Mouse (Mus musculus): ENCODE results near the gene Neurl1a. TPM values are rescaled to one million over a fixed set of nuclear protein-coding genes. Genes with fewer than 3 reads are reported as not detected.

Gene Neurl1a
- polyA plus RNA-seq, 1 experiment from 2014 or later = 6.5 TPM

DNA sequence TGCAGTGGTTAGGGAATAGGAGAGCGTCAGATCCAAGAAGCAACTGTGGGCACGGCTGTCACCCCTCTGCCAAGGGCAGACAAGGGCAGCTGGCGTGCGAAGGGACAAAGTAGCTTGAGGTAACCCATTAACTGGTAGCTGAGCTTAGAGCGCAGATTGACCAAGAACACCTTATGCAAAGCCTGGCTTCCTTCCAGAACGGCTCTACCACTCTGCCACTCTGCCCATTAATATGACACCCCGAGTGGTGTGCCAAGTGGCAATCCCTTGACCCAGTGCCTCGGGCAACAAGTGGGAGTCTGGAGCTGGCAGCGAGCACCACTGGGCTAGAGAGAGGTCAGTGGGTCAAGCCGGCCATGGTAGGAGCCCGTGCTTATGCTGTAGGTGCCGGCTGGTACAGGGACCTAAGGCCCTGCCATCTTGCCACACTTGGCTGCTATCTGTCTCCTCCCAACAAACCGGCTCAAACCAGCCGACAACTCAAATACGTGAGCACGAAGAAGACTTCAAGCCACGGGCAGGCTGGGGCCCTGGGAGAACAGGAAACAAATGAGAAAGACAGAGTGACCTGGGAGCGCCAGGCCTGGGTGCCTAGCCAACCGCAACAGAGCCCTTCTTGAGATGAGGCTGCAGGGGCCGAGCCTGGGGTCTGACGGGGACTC lies 123.7 kb downstream of the Neurl1a start:
- peak overlapping the region; percentile 96 for H3K27ac ChIP-seq
- peak; percentile 80 for ATAC-seq (replicated peaks; ENCODE audit: low FRiP score)
- peaks cover 23% of the 10 kb centered on the region for H3K36me3 ChIP-seq
- WGBS = 33% methylated on average over 21 of the region's 21 CpGs
- H3K9me3 ChIP-seq (replicated peaks) = no peaks in the 10 kb centered on the region
- H3K27me3 ChIP-seq = no peaks in the 10 kb centered on the region
- H3K9ac ChIP-seq = 0 out of 2 replicates have a peak overlapping the region, but pooled peaks have one; percentile 30
- H3K4me2 ChIP-seq = peak overlapping the region; percentile 35
- H3K4me1 ChIP-seq = peaks cover 66% of the 10 kb centered on the region
- H3K4me3 ChIP-seq (replicated peaks) = no peak overlapping the region

DNA sequence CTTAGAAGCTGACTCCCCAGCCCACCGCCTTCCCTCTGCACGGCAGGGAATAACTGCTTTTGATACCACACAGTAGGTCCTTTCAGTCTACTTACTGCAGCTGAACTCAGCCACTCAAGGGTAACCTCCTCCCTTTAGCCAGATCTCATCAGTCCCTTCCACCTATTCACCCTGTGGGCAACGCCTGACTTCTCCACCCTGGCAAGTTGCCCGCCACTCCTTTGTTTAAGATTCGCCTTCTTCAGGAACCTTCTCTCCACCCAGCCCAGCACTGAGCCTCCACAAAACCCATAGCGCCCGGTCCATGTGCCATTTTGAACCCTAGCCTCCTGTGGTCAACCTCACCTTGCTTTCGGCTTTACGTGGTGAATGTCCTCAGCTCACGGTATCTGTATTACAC lies 124.5 kb downstream of the Neurl1a start:
- ATAC-seq (replicated peaks; ENCODE audit: low FRiP score) = no peak
- H3K27me3 ChIP-seq = no peaks in the 10 kb centered on the region
- no peak overlapping the region for H3K4me3 ChIP-seq (replicated peaks)
- peaks cover 22% of the 10 kb centered on the region for H3K36me3 ChIP-seq
- no peak overlapping the region for H3K9ac ChIP-seq
- H3K4me2 ChIP-seq = no peak overlapping the region
- peak overlapping the region; percentile 96 for H3K27ac ChIP-seq
- WGBS = 84% methylated on average over 10 of the region's 10 CpGs
- H3K9me3 ChIP-seq (replicated peaks) = no peaks in the 10 kb centered on the region
- peaks cover 66% of the 10 kb centered on the region for H3K4me1 ChIP-seq

DNA sequence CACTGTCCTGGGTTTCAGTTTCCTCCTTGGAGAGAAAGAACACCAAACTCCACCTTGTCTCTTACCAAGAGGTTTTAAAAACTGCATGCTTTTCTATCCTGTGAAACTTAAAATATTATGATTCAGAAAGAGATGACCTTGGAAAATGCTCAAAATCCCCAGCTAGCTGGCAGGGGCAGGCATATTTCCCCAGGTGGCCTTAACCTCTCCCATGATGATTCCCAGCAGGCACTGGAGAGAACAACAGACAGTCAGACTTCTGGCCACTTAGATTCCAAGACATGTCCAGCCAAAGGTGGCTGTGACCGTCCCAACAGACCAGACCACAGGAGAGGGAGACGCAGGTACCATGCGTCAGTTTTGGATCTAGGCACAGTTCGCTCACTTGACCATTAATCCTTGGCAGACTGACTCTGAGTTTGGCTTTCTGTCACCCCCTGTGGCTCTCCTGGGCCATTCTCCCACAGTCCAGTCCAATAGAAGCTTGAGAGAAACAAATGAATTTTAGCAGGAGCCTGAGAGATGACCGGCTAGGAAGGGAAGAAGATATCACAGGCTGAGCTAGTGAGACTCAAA lies 125.6 kb downstream of the Neurl1a start:
- 88% methylated on average over 5 of the region's 5 CpGs for WGBS
- no peak overlapping the region for H3K4me3 ChIP-seq (replicated peaks)
- H3K27me3 ChIP-seq = no peaks in the 10 kb centered on the region
- no peaks in the 10 kb centered on the region for H3K9me3 ChIP-seq (replicated peaks)
- peaks cover 25% of the 10 kb centered on the region for H3K36me3 ChIP-seq
- ATAC-seq (replicated peaks; ENCODE audit: low FRiP score) = no peak
- peak overlapping the region; percentile 29; the same call in 1 of the 2 replicates for H3K27ac ChIP-seq
- H3K4me2 ChIP-seq = no peak overlapping the region
- H3K4me1 ChIP-seq = peaks cover 66% of the 10 kb centered on the region
- H3K9ac ChIP-seq = no peak overlapping the region

DNA sequence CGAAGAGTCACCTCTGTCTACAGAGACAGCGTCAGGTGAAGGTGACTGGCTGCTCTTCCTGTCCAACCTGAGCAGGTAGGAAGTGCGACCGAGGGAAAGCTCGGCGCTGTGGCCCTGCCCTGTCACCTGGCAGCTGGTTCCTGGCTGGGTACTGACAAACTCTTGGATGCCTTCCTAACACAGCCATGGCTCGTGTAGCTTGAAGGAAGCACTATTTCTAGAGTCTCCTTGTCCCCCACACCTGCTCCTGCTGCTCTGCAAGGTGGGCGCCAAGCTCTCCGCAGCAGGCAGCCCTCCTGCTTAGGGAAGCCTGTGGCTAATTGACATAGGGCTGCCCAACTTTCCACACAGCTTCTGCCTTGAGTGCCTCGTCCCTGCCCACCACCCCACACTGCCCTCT lies 126.8 kb downstream of the Neurl1a start:
- 89% methylated on average over 10 of the region's 10 CpGs for WGBS
- no peak for ATAC-seq (replicated peaks; ENCODE audit: low FRiP score)
- H3K36me3 ChIP-seq = peaks cover 31% of the 10 kb centered on the region

DNA sequence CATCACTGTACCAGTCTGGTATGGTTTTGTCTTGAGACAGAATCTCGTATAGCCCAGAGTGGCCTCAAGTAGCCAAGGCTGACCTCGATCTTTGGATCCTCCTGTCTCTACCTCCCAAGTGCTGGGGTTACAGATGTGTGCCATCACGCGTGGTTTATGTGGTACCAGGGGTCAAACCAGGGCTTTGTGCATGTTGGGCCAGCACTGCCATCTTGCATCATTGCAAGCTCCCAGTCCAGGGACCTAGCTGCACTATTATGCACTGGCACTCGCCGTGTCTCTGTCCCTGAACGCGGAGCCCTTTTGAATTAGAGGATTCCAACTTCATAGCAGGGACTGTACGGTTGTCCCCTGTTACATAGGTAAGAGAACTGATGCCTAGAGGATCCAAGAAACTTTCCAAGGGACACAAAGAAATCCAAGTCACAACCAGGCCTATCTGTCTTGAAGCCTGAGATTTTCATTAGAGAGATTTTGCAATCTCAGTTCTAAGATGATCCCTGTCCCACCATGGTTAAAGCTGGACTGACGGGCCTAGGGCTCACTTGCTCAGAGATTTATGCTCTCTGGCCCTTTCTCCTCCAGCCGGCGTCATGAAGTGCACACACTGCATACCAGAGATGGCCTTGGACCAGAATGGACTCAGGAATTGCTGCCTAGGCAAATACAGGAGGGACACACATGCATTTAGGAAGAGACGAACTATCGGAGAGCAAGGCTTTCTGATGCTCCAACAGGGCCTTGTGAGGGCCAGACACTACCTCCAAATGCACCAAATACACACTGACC lies 127.7 kb downstream of the Neurl1a start:
- Histone ChIP-seq H3K36me3 (peaks cover 34% of the 10 kb centered on the region), H3K9ac (no peak overlapping the region), H3K4me1 (peaks cover 67% of the 10 kb centered on the region), H3K27ac (peak overlapping the region; percentile 75), H3K27me3 (no peaks in the 10 kb centered on the region), H3K4me2 (no peak overlapping the region), H3K9me3 (replicated peaks) (no peaks in the 10 kb centered on the region), H3K4me3 (replicated peaks) (no peak overlapping the region)
- no peak for ATAC-seq (replicated peaks; ENCODE audit: low FRiP score)
- WGBS = 76% methylated on average over 14 of the region's 14 CpGs

More for the DNA sequence above, 126.8 kb downstream of the Neurl1a start:
- H3K4me2 ChIP-seq = no peak overlapping the region
- peaks cover 71% of the 10 kb centered on the region for H3K4me1 ChIP-seq
- no peak overlapping the region for H3K4me3 ChIP-seq (replicated peaks)
- H3K27ac ChIP-seq = no peak overlapping the region
- H3K9me3 ChIP-seq (replicated peaks) = no peaks in the 10 kb centered on the region
- no peak overlapping the region for H3K9ac ChIP-seq
- no peaks in the 10 kb centered on the region for H3K27me3 ChIP-seq

DNA sequence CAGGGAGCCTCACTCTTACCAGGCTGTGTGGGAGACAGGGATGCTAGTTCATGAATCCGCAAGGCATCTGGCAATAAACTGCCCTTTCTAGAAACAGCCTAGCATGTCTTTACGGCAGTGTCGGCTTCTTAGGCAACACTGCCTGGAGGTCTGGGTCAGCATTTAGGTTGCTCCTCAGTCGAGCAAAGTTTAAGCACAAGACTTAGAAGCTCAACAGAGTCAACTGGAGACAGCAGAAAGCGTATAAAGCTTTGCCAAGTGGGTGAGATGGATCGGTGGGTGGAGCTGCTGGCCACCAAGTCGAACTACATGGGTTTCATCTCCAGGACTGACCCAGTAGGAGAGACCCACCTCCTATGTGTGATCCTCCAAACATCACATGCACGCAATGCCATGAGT lies 128.3 kb downstream of the Neurl1a start:
- Histone ChIP-seq H3K27ac (peak overlapping the region; percentile 75), H3K9me3 (replicated peaks) (no peaks in the 10 kb centered on the region), H3K4me2 (no peak overlapping the region), H3K36me3 (peaks cover 40% of the 10 kb centered on the region), H3K9ac (no peak overlapping the region), H3K4me1 (peaks cover 67% of the 10 kb centered on the region), H3K4me3 (replicated peaks) (no peak overlapping the region), H3K27me3 (no peaks in the 10 kb centered on the region)
- WGBS = 66% methylated on average over 8 of the region's 8 CpGs
- no peak for ATAC-seq (replicated peaks; ENCODE audit: low FRiP score)

Small RNA genes lying within 50 kb of the gene (microRNA-seq; reads per million reads assigned to microRNA genes)
- not detected for gene Mir6995

Other genes with a start within 250 kb of the Neurl1a start
- gene Ina, start 164.1 kb upstream of the Neurl1a start, polyA plus RNA-seq (2015; fragmentation: Nextera tagmentation; extraction: Ambion mirVana) = 1.8 and 4.4 TPM in 2 replicates
- 79.6 and 81.5 TPM in 2 replicates for gene Nt5c2, start 163.7 kb upstream of the Neurl1a start, polyA plus RNA-seq (2015; fragmentation: Nextera tagmentation; extraction: Ambion mirVana)
- 25.6 and 26.2 TPM in 2 replicates for gene Pcgf6, start 127.9 kb upstream of the Neurl1a start, polyA plus RNA-seq (2015; fragmentation: Nextera tagmentation; extraction: Ambion mirVana)
- 5.4 and 5.9 TPM in 2 replicates for gene Taf5, start 111.1 kb upstream of the Neurl1a start, polyA plus RNA-seq (2015; fragmentation: Nextera tagmentation; extraction: Ambion mirVana)
- 1,312 and 1,558 TPM in 2 replicates for gene Usmg5, start 88.2 kb upstream of the Neurl1a start, polyA plus RNA-seq (2015; fragmentation: Nextera tagmentation; extraction: Ambion mirVana)
- gene Pdcd11, start 88.1 kb upstream of the Neurl1a start, polyA plus RNA-seq (2015; fragmentation: Nextera tagmentation; extraction: Ambion mirVana) = 10.0 and 10.5 TPM in 2 replicates
- gene Calhm2, start 40.5 kb upstream of the Neurl1a start, polyA plus RNA-seq (2015; fragmentation: Nextera tagmentation; extraction: Ambion mirVana) = 5.7 and 7.2 TPM in 2 replicates
- gene Calhm1, start 34.6 kb upstream of the Neurl1a start, polyA plus RNA-seq (2015; fragmentation: Nextera tagmentation; extraction: Ambion mirVana) = not detected in 2 replicates
- not detected in 2 replicates for gene Calhm3, start 21.1 kb upstream of the Neurl1a start, polyA plus RNA-seq (2015; fragmentation: Nextera tagmentation; extraction: Ambion mirVana)

Measured in kidney, embryonic 15.5 days (tissue).